Mouse (Mus musculus) CH12.LX (cell line): ENCODE data around the gene Lpar3. TPM values are rescaled to one million over a fixed set of nuclear protein-coding genes. Genes with fewer than 3 reads are reported as not detected.

Experiments used
- DNase-seq: peaks from one replicate; pipeline ENCODE4 v3.0.0-alpha.2; 2013; ENCODE audit errors: extremely low read depth
- H3K27ac ChIP-seq: 2 replicates; pipeline ENCODE4 v1.5.1; 2012; ENCODE audit warnings: low read depth, mild to moderate bottlenecking, control low read depth, moderate library complexity; ENCODE audit not compliant: insufficient read depth
- H3K27me3 ChIP-seq: replicated peaks from 2 replicates; pipeline ENCODE3; 2012; ENCODE audit warnings: inconsistent platforms
- H3K36me3 ChIP-seq, 2 experiments: replicated peaks in 1 of 2; 2 replicates each; pipeline versions ENCODE3 to v1.6.1; 2012; ENCODE audit warnings: inconsistent platforms in 1 of 2, low read length in 1 of 2, mild to moderate bottlenecking in 1 of 2, mixed read lengths in 1 of 2, moderate library complexity in 1 of 2; ENCODE audit not compliant: control insufficient read depth in 1 of 2, insufficient read depth in 1 of 2
- H3K4me1 ChIP-seq, 2 experiments: 2 replicates each; pipeline ENCODE4 v1.6.1; 2012; ENCODE audit warnings: inconsistent platforms in 1 of 2, moderate library complexity in 1 of 2; ENCODE audit not compliant: insufficient read depth in 2 of 2, control insufficient read depth in 1 of 2
- H3K4me2 ChIP-seq: 2 replicates; pipeline ENCODE4 v1.6.1; 2012; ENCODE audit warnings: low read depth, mild to moderate bottlenecking, control low read depth; ENCODE audit not compliant: poor library complexity, insufficient read depth, severe bottlenecking
- H3K4me3 ChIP-seq, 3 experiments: fragments of 150-350 bp in 1 of 3; sonication (generic) in 1 of 3; replicated peaks in 1 of 3; 2 replicates each; pipeline versions ENCODE3 to v1.5.1; 2011 to 2012; ENCODE audit warnings: low read depth in 2 of 3, low read length in 2 of 3, mild to moderate bottlenecking in 2 of 3, moderate library complexity in 2 of 3, control low read depth in 1 of 3, improper control_type of control experiment in 1 of 3, inconsistent platforms in 1 of 3, mixed read lengths in 1 of 3; ENCODE audit not compliant: poor library complexity in 1 of 3
- H3K79me2 ChIP-seq: replicated peaks from 2 replicates; pipeline ENCODE4 v1.6.1; 2012; ENCODE audit warnings: mild to moderate bottlenecking, moderate library complexity; ENCODE audit not compliant: control insufficient read depth, poor library complexity, insufficient read depth, severe bottlenecking; ENCODE audit errors: extremely low read depth
- H3K9ac ChIP-seq: 2 replicates; pipeline ENCODE4 v1.6.1; 2012; ENCODE audit warnings: low read depth, mild to moderate bottlenecking, control low read depth, moderate library complexity; ENCODE audit not compliant: insufficient read depth
- H3K9me3 ChIP-seq: replicated peaks from 2 replicates; pipeline ENCODE3; 2012; ENCODE audit warnings: low read length, inconsistent platforms, mixed read lengths
- BHLHE40 ChIP-seq: IDR thresholded peaks from 2 replicates; pipeline ENCODE4 v1.6.1; 2011; ENCODE audit warnings: mild to moderate bottlenecking, low read depth, low read length, improper control_type of control experiment
- CHD1 ChIP-seq: IDR thresholded peaks from 2 replicates; pipeline ENCODE4 v1.6.1; 2012; ENCODE audit warnings: low read depth, low read length, improper control_type of control experiment, inconsistent platforms
- CTCF ChIP-seq, 2 experiments: IDR thresholded peaks in 1 of 2; conservative IDR thresholded peaks in 1 of 2; 2 replicates each; pipeline ENCODE4 v1.5.1; 2011 to 2012; ENCODE audit warnings: low read depth in 2 of 2, low read length in 2 of 2, improper control_type of control experiment in 1 of 2, inconsistent platforms in 1 of 2, mild to moderate bottlenecking in 1 of 2, moderate library complexity in 1 of 2
- E2F4 ChIP-seq: IDR thresholded peaks from 2 replicates; pipeline ENCODE4 v1.6.1; 2011; ENCODE audit warnings: low read depth, low read length, improper control_type of control experiment; ENCODE audit not compliant: insufficient replicate concordance
- ELF1 ChIP-seq: IDR thresholded peaks from 2 replicates; pipeline ENCODE4 v1.6.1; 2014; ENCODE audit warnings: low read depth, mild to moderate bottlenecking, inconsistent platforms, low read length, improper control_type of control experiment
- MEF2A ChIP-seq: IDR thresholded peaks from 2 replicates; pipeline ENCODE4 v1.6.1; 2014; ENCODE audit warnings: low read depth, mild to moderate bottlenecking, inconsistent platforms, low read length, improper control_type of control experiment, borderline replicate concordance
- MYC ChIP-seq: IDR thresholded peaks from 2 replicates; pipeline ENCODE4 v1.6.1; 2011; ENCODE audit warnings: low read depth, mild to moderate bottlenecking, improper control_type of control experiment, low read length
- POLR2A ChIP-seq: IDR thresholded peaks from 2 replicates; pipeline ENCODE4 v1.6.1; 2011; ENCODE audit warnings: low read depth, mild to moderate bottlenecking, improper control_type of control experiment, low read length
- RAD21 ChIP-seq: IDR thresholded peaks from 2 replicates; pipeline ENCODE4 v1.6.1; 2011; ENCODE audit warnings: low read depth, mild to moderate bottlenecking, low read length, improper control_type of control experiment, moderate library complexity
- RCOR1 ChIP-seq: conservative IDR thresholded peaks from 2 replicates; pipeline ENCODE4 v1.6.1; 2012; ENCODE audit warnings: low read depth, mild to moderate bottlenecking, inconsistent platforms, low read length, improper control_type of control experiment
- SIN3A ChIP-seq: IDR thresholded peaks from 2 replicates; pipeline ENCODE4 v1.6.1; 2012; ENCODE audit warnings: low read length, improper control_type of control experiment, inconsistent platforms
- SMC3 ChIP-seq: IDR thresholded peaks from 2 replicates; pipeline ENCODE4 v1.6.1; 2011; ENCODE audit warnings: low read depth, low read length, improper control_type of control experiment
- USF2 ChIP-seq: conservative IDR thresholded peaks from 2 replicates; pipeline ENCODE4 v1.6.1; 2011; ENCODE audit warnings: low read depth, low read length, improper control_type of control experiment
- ZMIZ1 ChIP-seq: IDR thresholded peaks from 2 replicates; pipeline ENCODE4 v1.6.1; 2012; ENCODE audit warnings: low read depth, mild to moderate bottlenecking, inconsistent platforms, low read length, improper control_type of control experiment
- ZNF384 ChIP-seq: IDR thresholded peaks from 2 replicates; pipeline ENCODE4 v1.6.1; 2012; ENCODE audit warnings: low read depth, low read length, improper control_type of control experiment, inconsistent platforms
- dilution Hi-C: fragments of 300-500 bp; cut with MboI; formaldehyde crosslinking; loops from 2 replicates; pipeline ENCODE4 v1.14.3; 2020; ENCODE audit warnings: low sequenced_read_pairs; ENCODE audit not compliant: extremely low pct_unique_long_range_greater_than_20kb, extremely low pct_ligation_motif_present
- in situ Hi-C: fragments of 300-500 bp; cut with MboI; formaldehyde crosslinking; loops from 3 replicates; pipeline ENCODE4 v1.14.3; 2019; ENCODE audit warnings: low sequenced_read_pairs, low pct_ligation_motif_present, low pct_unique_long_range_greater_than_20kb, mixed read lengths
- polyA plus RNA-seq: library from polyadenylated mRNA; unstranded; fragments of >175 nt; gene quantifications from 2 replicates; pipeline ENCODE4 v1.2.1, GENCODE M21; 2012; ENCODE audit warnings: low read depth; ENCODE audit not compliant: insufficient read length
- total RNA-seq, 2 experiments: library from RNA; depleted of rRNA; stranded (reverse); fragments of 300-350 nt in 1 of 2; fragments of >200 nt in 1 of 2; gene quantifications; 2 replicates each; pipeline ENCODE4 v1.2.3; 2012 to 2014

Lpar3 gene
- total and polyA plus RNA-seq, 3 experiments, result not detected

- Histone ChIP-seq H3K4me3 (no peak overlapping the region), H3K4me1 (peaks cover 0 to 4% of the 10 kb centered on the region in 2 experiments; a peak in 1 of 4 replicates), H3K27ac (no peak overlapping the region), H3K4me2 (no peak overlapping the region), H3K27me3 (peaks cover 1% of the 10 kb centered on the region), H3K9me3 (no peaks in the 10 kb centered on the region), H3K36me3 (no peaks in the 10 kb centered on the region), H3K79me2 (no peaks in the 10 kb centered on the region), H3K9ac (no peak overlapping the region)
- no peak for DNase-seq
- in situ Hi-C loops, result no loop called here
- no peak for TF ChIP-seq ZMIZ1
- no peak for TF ChIP-seq CHD1
- TF ChIP-seq ELF1, result no peak
- TF ChIP-seq E2F4, result no peak
- no peak for TF ChIP-seq SIN3A
- TF ChIP-seq USF2, result no peak
- peak; percentile 52 for TF ChIP-seq RAD21
- TF ChIP-seq BHLHE40, result no peak
- no peak for TF ChIP-seq MYC
- peak; percentile 38 for TF ChIP-seq SMC3
- TF ChIP-seq MEF2A, result no peak
- no peak for TF ChIP-seq RCOR1
- TF ChIP-seq POLR2A, result no peak
- TF ChIP-seq CTCF (conservative IDR thresholded peaks at IDR 0.05 in 1 of 2, IDR thresholded peaks at IDR 0.05 in 1 of 2; ENCODE audit: low read depth in 2 of 2, low read length in 2 of 2), result peak in 1 of 2 experiments; percentile 52; a peak in 2 of 4 replicates
- TF ChIP-seq, all 38 proteins: peak for 3
- dilution Hi-C loops, result no loop called here
These were observed 6.7 kb downstream of the Lpar3 start for GRCm38 (mm10) chr3:146227427-146227826.

GRCm38 (mm10) chr3:146228559-146229310 is 8.0 kb downstream of the Lpar3 start:
- dilution Hi-C loops, result no loop called here
- no peak overlapping the region for H3K27ac ChIP-seq
- H3K79me2 ChIP-seq, result no peaks in the 10 kb centered on the region
- DNase-seq, result no peak
- H3K9ac ChIP-seq, result no peak overlapping the region
- no peaks in the 10 kb centered on the region for H3K36me3 ChIP-seq
- in situ Hi-C loops, result no loop called here
- peaks cover 0 to 14% of the 10 kb centered on the region in 2 experiments; a peak in 3 of 4 replicates for H3K4me1 ChIP-seq
- peaks cover 1% of the 10 kb centered on the region for H3K27me3 ChIP-seq
- H3K4me2 ChIP-seq, result no peak overlapping the region
- peak; percentile 46 for TF ChIP-seq ZNF384
- no peak for TF ChIP-seq CTCF (conservative IDR thresholded peaks at IDR 0.05 in 1 of 2, IDR thresholded peaks at IDR 0.05 in 1 of 2; ENCODE audit: low read depth in 2 of 2, low read length in 2 of 2)
- no peak overlapping the region for H3K4me3 ChIP-seq
- H3K9me3 ChIP-seq, result no peaks in the 10 kb centered on the region
